ENCODE assay signal across 8 mouse cellular contexts in genomic region chr4:114986591-114987432, GRCm38 (mm10). TPM values are rescaled to one million over a fixed set of nuclear protein-coding genes. Genes with fewer than 3 reads are reported as not detected.
DNase-seq lines count a peak whose midpoint lies in the region; ATAC-seq lines count a peak whose summit lies in the region.

Gene Cmpk1 (minus strand): TSS chr4:114987241.

- peaks cover 9% of the 10 kb centered on the region for H3K36me3 ChIP-seq in erythroblast, embryonic 14.5 days (ENCODE audit: control insufficient read depth)
- H3K36me3 ChIP-seq in heart, embryonic 12.5 days = no peaks in the 10 kb centered on the region
- no peaks in the 10 kb centered on the region for H3K36me3 ChIP-seq in kidney, embryonic 16.5 days (ENCODE audit: insufficient read depth, low read length)

- ATAC-seq in heart, embryonic 12.5 days (ENCODE audit: insufficient number of reproducible peaks, low FRiP score) = peak; percentile 95
- ATAC-seq in kidney, embryonic 16.5 days (ENCODE audit: low FRiP score, low TSS enrichment) = peak; percentile 98
- peak; percentile 76 for ATAC-seq in monocyte, adult 5-6 weeks (replicated peaks; ENCODE audit: insufficient number of reproducible peaks, low FRiP score, low TSS enrichment, poor library complexity, severe bottlenecking)

- peak within 1 kb of the TSS; percentile 96 for H3K9ac ChIP-seq in heart, embryonic 12.5 days
- peak within 1 kb of the TSS; percentile 91 for H3K9ac ChIP-seq in kidney, embryonic 16.5 days (replicated peaks; ENCODE audit: low read length)

- H3K4me3 ChIP-seq in erythroblast, embryonic 14.5 days (replicated peaks) = peak within 1 kb of the TSS; percentile 95
- peak within 1 kb of the TSS; percentile 97 for H3K4me3 ChIP-seq in heart, embryonic 12.5 days
- H3K4me3 ChIP-seq in kidney, embryonic 16.5 days (ENCODE audit: low read length) = peak within 1 kb of the TSS; percentile 77

- no peaks in the 10 kb centered on the region; the same call in 1 of the 2 replicates for H3K27me3 ChIP-seq in erythroblast, embryonic 14.5 days (ENCODE audit: control insufficient read depth)
- no peaks in the 10 kb centered on the region for H3K27me3 ChIP-seq in heart, embryonic 12.5 days (replicated peaks)
- H3K27me3 ChIP-seq in kidney, embryonic 16.5 days (ENCODE audit: insufficient read depth, low read length) = 0 out of 2 replicates have a peak, but pooled peaks cover 3% of the 10 kb centered on the region

- DNase-seq in CD4-positive, CD25-positive, alpha-beta regulatory T cell, adult 2 months (ENCODE audit: low read depth, low spot score) = peak; percentile 93
- DNase-seq in brain, embryonic 18.5 days (ENCODE audit: low read depth, low spot score) = peak; percentile 67
- peak; percentile 89 for DNase-seq in liver
- DNase-seq in spleen, postnatal 36 days (ENCODE audit: low spot score in 2 of 2) = peak; percentile 80 to 81

- peaks cover 34% of the 10 kb centered on the region for H3K4me1 ChIP-seq in erythroblast, embryonic 14.5 days (ENCODE audit: control insufficient read depth)
- H3K4me1 ChIP-seq in heart, embryonic 12.5 days (replicated peaks) = peaks cover 6% of the 10 kb centered on the region
- H3K4me1 ChIP-seq in kidney, embryonic 16.5 days (ENCODE audit: insufficient read depth, low read length) = peaks cover 11% of the 10 kb centered on the region

- whole genome bisulfite sequencing in heart, embryonic 12.5 days = under 1% methylated on average over 91 of the region's 93 CpGs
- WGBS in kidney, embryonic 16.5 days = under 1% methylated on average over 73 of the region's 93 CpGs

- peak within 1 kb of the TSS; percentile 100 for H3K27ac ChIP-seq in heart, embryonic 12.5 days (ENCODE audit: poor library complexity, severe bottlenecking)
- H3K27ac ChIP-seq in kidney, embryonic 16.5 days (ENCODE audit: low read length) = peak within 1 kb of the TSS; percentile 99

- no peaks in the 10 kb centered on the region for H3K9me3 ChIP-seq in erythroblast, embryonic 14.5 days (ENCODE audit: control insufficient read depth, low read length)
- no peaks in the 10 kb centered on the region for H3K9me3 ChIP-seq in heart, embryonic 12.5 days (replicated peaks)
- no peaks in the 10 kb centered on the region for H3K9me3 ChIP-seq in kidney, embryonic 16.5 days (ENCODE audit: low read length)

- H3K4me2 ChIP-seq in heart, embryonic 12.5 days = peak within 1 kb of the TSS; percentile 75
- peak within 1 kb of the TSS; percentile 73 for H3K4me2 ChIP-seq in kidney, embryonic 16.5 days (replicated peaks; ENCODE audit: low read depth, low read length)

RNA-seq across cellular contexts. Expression of gene Cmpk1, which starts in this region (rescaled TPM):
- polyA plus RNA-seq in erythroblast, embryonic 14.5 days (2012) = 2.7 and 2.9 TPM in 2 replicates
- polyA plus RNA-seq in heart, embryonic 12.5 days (2016; fragmentation: Nextera tagmentation; extraction: Ambion mirVana) = 66.3 and 70.7 TPM in 2 replicates
- 72.5 and 89.1 TPM in 2 replicates for polyA plus RNA-seq in kidney, embryonic 16.5 days (2015; fragmentation: Nextera tagmentation; extraction: Ambion mirVana)
- total RNA-seq in monocyte, adult 5-6 weeks (2017) = 193 to 301 TPM (median 285 TPM) in 3 replicates

Comparison
In these comparisons a context has a peak if more than half of its experiments do, and no peak if none do; other contexts are left out.
1. Peak in every context shown above with its lines: DNase-seq, ATAC-seq, H3K4me3 ChIP-seq and H3K27ac ChIP-seq.
2. RNA of gene Cmpk1 (polyA plus RNA-seq): 72.5 to 89.1 TPM in kidney, embryonic 16.5 days and 66.3 to 70.7 TPM in heart, embryonic 12.5 days; 2.7 to 2.9 TPM in erythroblast, embryonic 14.5 days; every median in the first group is over 10 times any median in the second.